Mouse (Mus musculus) intestine, embryonic 14.5 days (tissue): ENCODE data around the gene Tmem215. TPM values are rescaled to one million over a fixed set of nuclear protein-coding genes. Genes with fewer than 3 reads are reported as not detected.

Experiments
- ATAC-seq: fragments of 200-750 bp; cut with Nextera tagmentation; replicated peaks from 2 replicates; pipeline ENCODE4 v1.8.0; 2017; ENCODE audit warnings: low read depth, moderate number of reproducible peaks, moderate TSS enrichment, moderate library complexity; ENCODE audit not compliant: low FRiP score, low TSS enrichment
- DNase-seq: peaks from one replicate; pipeline ENCODE4 v3.0.0-alpha.2; 2018; ENCODE audit warnings: low spot score
- H3K27ac ChIP-seq: fragments of 300-500 bp; sonication (generic); 2 replicates; pipeline ENCODE4 v1.5.1; 2014; ENCODE audit warnings: low read depth, mild to moderate bottlenecking, control low read depth
- H3K27me3 ChIP-seq: fragments of 300-500 bp; sonication (generic); replicated peaks from 2 replicates; pipeline ENCODE4 v1.6.1; 2014; ENCODE audit warnings: low read length, control low read depth; ENCODE audit not compliant: control insufficient read depth, insufficient read depth
- H3K36me3 ChIP-seq: fragments of 300-500 bp; sonication (generic); 2 replicates; pipeline ENCODE4 v1.6.1; 2014; ENCODE audit warnings: low read length, control low read depth; ENCODE audit not compliant: control insufficient read depth, insufficient read depth
- H3K4me1 ChIP-seq: fragments of 300-500 bp; sonication (generic); replicated peaks from 2 replicates; pipeline ENCODE4 v1.6.1; 2014; ENCODE audit warnings: low read length, control low read depth, mixed read lengths; ENCODE audit not compliant: control insufficient read depth, insufficient read depth
- H3K4me2 ChIP-seq: fragments of 300-500 bp; sonication (generic); 2 replicates; pipeline ENCODE4 v1.6.1; 2014; ENCODE audit warnings: low read length
- H3K4me3 ChIP-seq: fragments of 300-500 bp; sonication (generic); 2 replicates; pipeline ENCODE4 v1.5.1; 2014; ENCODE audit warnings: low read depth, low read length, control low read depth, mixed read lengths
- H3K9ac ChIP-seq: fragments of 300-500 bp; sonication (generic); 2 replicates; pipeline ENCODE4 v1.6.1; 2014; ENCODE audit warnings: mild to moderate bottlenecking, low read length
- H3K9me3 ChIP-seq: fragments of 300-500 bp; sonication (generic); 2 replicates; pipeline ENCODE4 v1.6.1; 2016; ENCODE audit warnings: low read length, control low read depth; ENCODE audit not compliant: control insufficient read depth
- WGBS: fragments of 180-500 bp; shearing (Covaris S2); extraction: QIAGEN DNeasy Blood & Tissue Kit; methylation state at CpG from one replicate; pipeline ENCODE4 v1.1.7; 2014; 5-methylcytosine and 5-hydroxymethylcytosine counted together
- polyA plus RNA-seq: library from polyadenylated mRNA; unstranded; fragments of >200 nt; fragmentation: Nextera tagmentation; extraction: Ambion mirVana; gene quantifications from 2 replicates; pipeline ENCODE4 v1.2.1, GENCODE M21; 2014

Tmem215 gene
- polyA plus RNA-seq: 1.7 and 1.8 TPM in 2 replicates

DNA sequence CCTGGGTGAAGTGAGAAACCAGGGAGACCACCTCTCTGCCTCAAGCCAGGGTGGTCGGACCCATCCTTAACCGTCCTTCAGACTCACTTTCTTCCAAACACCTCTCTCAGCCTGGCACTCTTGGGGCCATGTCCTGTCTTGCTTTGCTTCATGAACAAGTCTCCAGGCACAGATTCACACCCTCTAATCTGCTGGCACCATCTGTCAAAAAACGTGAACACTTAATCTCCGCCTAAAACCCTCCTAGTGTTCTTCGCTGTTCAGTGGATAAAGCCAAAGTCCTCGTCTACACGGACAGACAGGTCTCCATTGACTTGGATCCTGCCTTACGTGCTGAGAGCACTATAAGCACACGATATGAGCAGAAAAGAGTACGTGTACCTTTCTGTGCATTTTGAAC is at the start of gene Tmem215:
Tmem215 (plus strand) TSS at position 301 of the 400 bp plus-strand sequence.
- no peak for DNase-seq
- ATAC-seq: no peak
- Histone ChIP-seq H3K9me3 (no peaks in the 10 kb centered on the region), H3K36me3 (no peaks in the 10 kb centered on the region), H3K4me2 (peak within 1 kb of the TSS; percentile 80), H3K9ac (peak within 1 kb of the TSS; percentile 35), H3K4me3 (peak within 1 kb of the TSS; percentile 44), H3K4me1 (no peaks in the 10 kb centered on the region), H3K27ac (no peak within 1 kb of the TSS), H3K27me3 (0 out of 2 replicates have a peak, but pooled peaks cover 5% of the 10 kb centered on the region)
- WGBS: 90% methylated on average over 10 of the region's 10 CpGs

DNA sequence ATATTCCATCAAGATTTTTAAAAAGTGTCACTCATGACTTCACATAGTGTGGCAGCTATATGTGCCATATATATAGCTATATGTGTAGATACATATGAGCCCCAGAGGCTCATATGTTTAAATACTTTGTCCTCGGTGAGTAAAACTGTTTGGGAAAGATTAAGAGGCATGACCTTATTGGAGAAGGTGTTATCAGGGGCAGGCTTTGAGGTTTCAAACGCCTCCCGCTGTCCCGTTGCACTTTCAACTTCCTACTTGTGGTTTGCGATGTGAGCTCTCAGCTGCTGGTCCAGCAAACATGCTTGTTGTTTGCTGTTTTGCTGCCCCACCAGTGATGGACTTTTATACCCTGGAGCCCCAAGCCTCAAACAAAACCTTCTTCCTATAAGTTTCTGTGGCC is 40.1 kb upstream of the Tmem215 start:
- no peaks in the 10 kb centered on the region for H3K27me3 ChIP-seq
- ATAC-seq: no peak
- 72% methylated on average over 5 of the region's 5 CpGs for WGBS

DNA sequence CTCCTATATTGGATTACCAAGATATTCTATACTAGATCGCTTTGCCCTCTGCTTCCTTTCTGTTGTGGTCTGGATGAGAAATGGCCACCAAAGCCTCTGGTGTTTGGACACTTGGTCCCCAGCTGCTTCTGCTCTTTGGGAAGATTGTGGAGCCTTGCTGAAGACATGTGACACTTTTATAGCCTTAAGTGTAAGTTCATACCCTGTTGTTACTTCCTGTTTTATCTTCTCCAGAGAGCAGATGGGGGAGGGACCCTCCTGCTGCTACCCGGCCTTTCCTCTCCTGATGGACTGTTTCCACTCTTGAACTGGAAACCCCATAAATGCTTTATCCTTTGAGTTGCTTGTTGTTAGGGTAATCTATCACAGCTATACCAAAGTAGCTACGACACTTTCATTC is 38.6 kb upstream of the Tmem215 start:
- Histone ChIP-seq H3K9me3 (no peaks in the 10 kb centered on the region), H3K4me3 (no peak overlapping the region), H3K4me2 (no peak overlapping the region), H3K27ac (no peak overlapping the region), H3K27me3 (no peaks in the 10 kb centered on the region), H3K9ac (no peak overlapping the region), H3K4me1 (no peaks in the 10 kb centered on the region), H3K36me3 (no peaks in the 10 kb centered on the region)
- DNase-seq: no peak
- no peak for ATAC-seq
- WGBS: 46% methylated on average over 3 of the region's 3 CpGs

More for the DNA sequence above, 40.1 kb upstream of the Tmem215 start:
- Histone ChIP-seq H3K9ac (no peak overlapping the region), H3K4me2 (no peak overlapping the region), H3K36me3 (no peaks in the 10 kb centered on the region), H3K4me1 (no peaks in the 10 kb centered on the region), H3K4me3 (no peak overlapping the region), H3K9me3 (no peaks in the 10 kb centered on the region), H3K27ac (no peak overlapping the region)
- DNase-seq: no peak

GRCm38 (mm10) chr4:40434388-40434787 is 37.6 kb upstream of the Tmem215 start:
- H3K4me1 ChIP-seq: no peaks in the 10 kb centered on the region
- no peaks in the 10 kb centered on the region for H3K9me3 ChIP-seq
- H3K4me2 ChIP-seq: no peak overlapping the region
- no peak overlapping the region for H3K4me3 ChIP-seq
- no peaks in the 10 kb centered on the region for H3K27me3 ChIP-seq
- no peak overlapping the region for H3K9ac ChIP-seq
- DNase-seq (no peak), ATAC-seq (no peak)
- no peak overlapping the region for H3K27ac ChIP-seq
- H3K36me3 ChIP-seq: no peaks in the 10 kb centered on the region
- 55% methylated on average over 1 of the region's 1 CpGs for WGBS

DNA sequence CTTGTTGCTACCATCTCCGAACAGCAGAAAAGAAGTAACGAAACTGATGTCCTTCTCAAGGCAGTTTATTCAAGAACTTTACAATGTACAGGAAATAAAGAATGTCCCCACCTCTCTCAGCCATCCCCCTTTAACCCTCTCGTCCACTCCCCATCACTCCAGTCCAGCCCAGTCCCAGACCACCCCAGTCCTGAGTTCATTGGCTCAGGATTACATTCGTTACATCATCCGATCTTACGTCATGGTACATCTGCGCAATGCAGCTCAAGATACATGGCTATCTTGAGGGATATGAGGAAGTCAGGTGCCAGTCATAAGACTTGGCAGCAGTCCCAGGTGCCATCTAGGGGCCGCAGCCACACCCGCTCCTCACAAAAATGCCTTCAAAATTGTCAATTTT is 28.4 kb upstream of the Tmem215 start:
- Histone ChIP-seq H3K27me3 (no peaks in the 10 kb centered on the region), H3K9ac (no peak overlapping the region), H3K4me3 (no peak overlapping the region), H3K27ac (no peak overlapping the region), H3K4me2 (no peak overlapping the region), H3K9me3 (no peaks in the 10 kb centered on the region), H3K36me3 (no peaks in the 10 kb centered on the region), H3K4me1 (no peaks in the 10 kb centered on the region)
- 93% methylated on average over 9 of the region's 9 CpGs for WGBS
- ATAC-seq (no peak), DNase-seq (no peak)

DNA sequence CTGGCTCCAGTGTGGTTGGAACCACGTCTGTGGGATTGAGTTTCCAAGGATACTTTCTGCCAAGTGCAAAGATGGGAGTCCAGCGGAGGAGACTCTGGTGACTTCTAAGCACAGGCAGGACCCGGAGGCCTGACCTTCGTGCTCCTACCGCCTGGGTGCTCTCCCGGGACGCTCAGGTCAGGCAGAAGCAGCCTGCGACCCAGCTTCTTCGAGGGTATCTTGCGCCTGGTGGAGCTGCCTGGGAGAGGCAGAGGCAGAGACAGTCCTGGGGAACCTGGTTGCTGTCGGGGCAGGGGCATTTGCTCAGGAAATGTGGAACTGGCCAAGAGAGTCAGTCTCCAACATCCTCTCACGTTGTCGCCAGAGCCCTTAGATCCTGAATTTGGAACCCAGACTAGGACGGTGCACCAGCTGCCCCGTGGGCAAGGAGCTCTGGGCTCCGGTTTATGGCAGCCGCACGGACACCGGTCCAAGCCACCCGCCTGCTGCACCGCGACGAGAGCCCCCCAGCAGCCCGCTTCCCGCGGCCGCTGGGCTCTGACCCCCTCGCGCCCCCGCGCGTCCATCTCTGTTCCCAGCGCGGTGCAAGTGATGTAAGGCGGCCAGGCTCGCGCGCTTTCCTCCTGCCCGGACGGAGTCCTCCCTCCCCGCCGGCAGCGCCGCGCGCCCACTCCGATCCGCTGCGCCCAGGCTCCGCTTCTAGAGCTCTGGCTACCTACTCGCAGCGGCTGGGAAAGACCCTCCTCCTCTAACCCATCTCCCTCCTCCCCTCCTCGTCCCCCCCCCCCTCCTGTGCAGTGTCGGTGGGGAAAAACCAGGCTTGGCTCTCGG is 935 bp downstream of the Tmem215 start:
- ATAC-seq (peak; percentile 72), DNase-seq (peak; percentile 82)
- 3% methylated on average over 55 of the region's 55 CpGs for WGBS

DNA sequence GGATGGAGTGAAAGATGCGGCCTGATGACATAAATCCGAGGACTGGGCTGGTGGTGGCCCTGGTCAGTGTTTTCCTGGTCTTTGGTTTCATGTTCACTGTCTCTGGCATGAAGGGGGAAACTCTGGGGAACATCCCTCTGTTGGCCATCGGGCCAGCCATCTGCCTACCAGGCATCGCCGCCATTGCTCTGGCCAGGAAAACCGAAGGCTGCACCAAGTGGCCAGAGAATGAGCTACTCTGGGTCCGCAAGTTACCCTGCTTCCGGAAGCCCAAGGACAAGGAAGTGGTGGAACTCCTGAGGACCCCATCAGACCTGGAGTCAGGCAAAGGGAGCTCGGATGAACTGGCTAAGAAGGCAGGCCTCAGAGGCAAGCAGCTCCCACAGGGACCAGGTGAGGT is 1.9 kb downstream of the Tmem215 start:
- no peak for ATAC-seq
- DNase-seq: no peak
- H3K27ac ChIP-seq: no peak overlapping the region
- H3K36me3 ChIP-seq: no peaks in the 10 kb centered on the region
- peak overlapping the region; percentile 80; the same call in 1 of the 2 replicates for H3K4me2 ChIP-seq
- 69% methylated on average over 9 of the region's 9 CpGs for WGBS
- no peaks in the 10 kb centered on the region for H3K4me1 ChIP-seq
- no peak overlapping the region for H3K9ac ChIP-seq
- H3K27me3 ChIP-seq: 0 out of 2 replicates have a peak, but pooled peaks cover 5% of the 10 kb centered on the region
- H3K4me3 ChIP-seq: no peak overlapping the region
- no peaks in the 10 kb centered on the region for H3K9me3 ChIP-seq

More for the DNA sequence above, 935 bp downstream of the Tmem215 start:
- H3K9me3 ChIP-seq: no peaks in the 10 kb centered on the region
- no peaks in the 10 kb centered on the region for H3K4me1 ChIP-seq
- peak overlapping the region; percentile 44 for H3K4me3 ChIP-seq
- peak overlapping the region; percentile 35 for H3K9ac ChIP-seq
- 0 out of 2 replicates have a peak, but pooled peaks cover 5% of the 10 kb centered on the region for H3K27me3 ChIP-seq
- H3K4me2 ChIP-seq: peak overlapping the region; percentile 80
- no peaks in the 10 kb centered on the region for H3K36me3 ChIP-seq
- no peak overlapping the region for H3K27ac ChIP-seq

DNA sequence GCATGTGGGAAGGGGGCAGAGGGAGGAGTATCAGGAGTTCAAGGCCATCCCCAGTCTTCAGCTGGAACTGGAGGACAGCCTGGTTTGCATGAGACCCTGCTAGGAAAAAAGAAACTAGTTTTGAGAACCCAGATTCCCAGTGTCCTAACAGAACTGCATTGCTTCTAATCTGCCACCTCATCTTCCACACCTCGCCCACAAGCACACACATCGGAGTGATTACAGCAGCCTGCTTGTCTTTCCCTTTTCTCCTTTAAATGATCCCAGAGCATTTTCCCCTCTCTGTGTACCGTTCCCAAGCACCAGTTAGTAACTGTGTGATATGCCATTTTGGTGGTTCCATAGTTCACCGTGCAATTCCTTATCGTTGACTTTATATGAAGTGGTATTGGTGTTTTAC is 6.0 kb downstream of the Tmem215 start:
- Histone ChIP-seq H3K9me3 (no peaks in the 10 kb centered on the region), H3K27me3 (no peaks in the 10 kb centered on the region), H3K9ac (no peak overlapping the region), H3K4me1 (no peaks in the 10 kb centered on the region), H3K36me3 (no peaks in the 10 kb centered on the region), H3K4me2 (no peak overlapping the region), H3K27ac (no peak overlapping the region), H3K4me3 (no peak overlapping the region)
- ATAC-seq (no peak), DNase-seq (no peak)
- 91% methylated on average over 5 of the region's 5 CpGs for WGBS

GRCm38 (mm10) chr4:40486546-40486945 is 14.6 kb downstream of the Tmem215 start:
- no peaks in the 10 kb centered on the region for H3K9me3 ChIP-seq
- no peaks in the 10 kb centered on the region for H3K36me3 ChIP-seq
- no peaks in the 10 kb centered on the region for H3K4me1 ChIP-seq
- H3K9ac ChIP-seq: no peak overlapping the region
- no peak for DNase-seq
- WGBS: 74% methylated on average over 6 of the region's 6 CpGs
- no peak overlapping the region for H3K27ac ChIP-seq
- H3K27me3 ChIP-seq: no peaks in the 10 kb centered on the region
- ATAC-seq: no peak
- H3K4me3 ChIP-seq: no peak overlapping the region
- H3K4me2 ChIP-seq: no peak overlapping the region
